Mouse (Mus musculus) olfactory bulb, adult 2 months (tissue): ENCODE results near the gene Ang. TPM values are rescaled to one million over a fixed set of nuclear protein-coding genes. Genes with fewer than 3 reads are reported as not detected.

Experiments
- H3K27ac ChIP-seq: fragments of 200-500 bp; 2 replicates; pipeline ENCODE4 v1.5.1; 2012; ENCODE audit warnings: low read depth, low read length; ENCODE audit not compliant: insufficient read depth
- H3K4me1 ChIP-seq: fragments of 200-500 bp; 2 replicates; pipeline ENCODE4 v1.6.1; 2012; ENCODE audit warnings: low read length; ENCODE audit not compliant: control insufficient read depth, insufficient read depth
- H3K4me3 ChIP-seq: fragments of 200-500 bp; 2 replicates; pipeline ENCODE4 v1.5.1; 2012; ENCODE audit warnings: mild to moderate bottlenecking, low read depth, low read length, moderate library complexity; ENCODE audit not compliant: insufficient read depth
- CTCF ChIP-seq: fragments of 200-500 bp; IDR thresholded peaks from 2 replicates; pipeline ENCODE4 v1.5.1; 2012; ENCODE audit warnings: low read depth, mild to moderate bottlenecking, low read length, moderate library complexity; ENCODE audit not compliant: insufficient read depth
- POLR2A ChIP-seq: fragments of 200-500 bp; IDR thresholded peaks from 2 replicates; pipeline ENCODE4 v1.6.1; 2012; ENCODE audit warnings: mild to moderate bottlenecking, low read depth, low read length, moderate library complexity; ENCODE audit not compliant: insufficient read depth
- WGBS: fragments of 180-500 bp; shearing (Covaris S2); methylation state at CpG from one replicate; pipeline ENCODE4 v1.1.7; 2018; 5-methylcytosine and 5-hydroxymethylcytosine counted together
- polyA plus RNA-seq: library from polyadenylated mRNA; stranded (reverse); fragments of >200 nt; gene quantifications from 2 replicates; pipeline ENCODE4 v1.2.4, GENCODE M21; 2012; ENCODE audit warnings: low replicate concordance; ENCODE audit not compliant: missing spikeins, insufficient read depth, insufficient read length

The Ang gene
- polyA plus RNA-seq, 1 experiment, result not detected

DNA sequence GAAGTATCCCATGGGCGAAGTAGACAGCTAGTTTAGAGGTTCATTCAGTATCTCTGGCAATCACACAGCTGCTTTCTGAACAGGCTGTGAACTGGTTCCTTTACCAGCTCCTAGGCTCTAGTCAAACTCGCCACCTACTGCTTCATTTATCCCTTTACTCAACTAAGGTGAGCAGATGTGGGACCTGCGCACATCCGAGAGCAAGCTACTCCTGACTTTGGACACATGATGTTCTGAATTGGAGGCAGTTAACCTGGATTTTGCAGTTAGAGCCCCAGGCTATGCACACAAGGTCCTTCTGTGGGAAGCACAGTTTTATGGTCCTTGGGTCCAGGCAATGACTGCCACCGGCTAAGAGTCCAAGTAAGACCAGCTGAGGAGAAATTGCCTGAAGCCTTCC lies 30.2 kb upstream of the Ang start:
- TF ChIP-seq POLR2A, result no peak
- TF ChIP-seq CTCF, result no peak
- Histone ChIP-seq H3K27ac (no peak overlapping the region), H3K4me3 (no peak overlapping the region), H3K4me1 (no peaks in the 10 kb centered on the region)
- WGBS, result 95% methylated on average over 5 of the region's 5 CpGs

GRCm38 (mm10) chr14:51068956-51069355 lies 22.0 kb upstream of the Ang start:
- H3K4me3 ChIP-seq, result no peak overlapping the region
- H3K27ac ChIP-seq, result no peak overlapping the region
- peaks cover 7% of the 10 kb centered on the region; the same call in 1 of the 2 replicates for H3K4me1 ChIP-seq
- WGBS, result 94% methylated on average over 5 of the region's 5 CpGs
- TF ChIP-seq POLR2A, result no peak
- TF ChIP-seq CTCF, result no peak

- Histone ChIP-seq H3K4me1 (peaks cover 7% of the 10 kb centered on the region; the same call in 1 of the 2 replicates), H3K27ac (no peak overlapping the region), H3K4me3 (no peak overlapping the region)
- TF ChIP-seq CTCF (no peak), POLR2A (no peak)
- 94% methylated on average over 2 of the region's 2 CpGs for WGBS
Measured at GRCm38 (mm10) chr14:51069617-51070016, 21.3 kb upstream of the Ang start.

- H3K4me3 ChIP-seq, result no peak within 1 kb of the TSS
- 95% methylated on average over 3 of the region's 3 CpGs for WGBS
- TF ChIP-seq CTCF (no peak), POLR2A (no peak)
- no peak within 1 kb of the TSS for H3K27ac ChIP-seq
- peaks cover 7% of the 10 kb centered on the region; the same call in 1 of the 2 replicates for H3K4me1 ChIP-seq
Measured at GRCm38 (mm10) chr14:51074335-51074734, 16.6 kb upstream of the Ang start, which contains the start of gene Olfr750. TSS of gene Olfr750 (minus strand) at chr14:51074435.

DNA sequence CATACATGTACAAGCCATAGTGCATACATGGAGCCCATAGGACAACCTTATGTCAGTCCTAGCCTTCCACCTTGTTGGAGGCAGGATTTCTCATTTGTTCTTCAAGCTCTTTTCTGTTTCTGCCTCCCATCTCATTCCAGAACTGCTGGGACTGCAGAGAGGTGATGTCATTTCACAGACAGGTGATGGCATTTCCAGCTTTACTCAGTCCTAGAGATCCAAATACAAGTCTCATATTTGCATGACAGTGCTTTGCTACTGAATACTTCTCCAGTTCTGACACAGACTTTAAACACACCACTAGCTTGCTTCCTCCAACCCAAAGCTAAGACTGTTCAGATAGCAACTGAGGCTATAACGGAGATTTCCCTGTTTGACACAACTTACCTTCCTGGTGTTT lies 11.8 kb upstream of the Ang start:
- 93% methylated on average over 1 of the region's 1 CpGs for WGBS

DNA sequence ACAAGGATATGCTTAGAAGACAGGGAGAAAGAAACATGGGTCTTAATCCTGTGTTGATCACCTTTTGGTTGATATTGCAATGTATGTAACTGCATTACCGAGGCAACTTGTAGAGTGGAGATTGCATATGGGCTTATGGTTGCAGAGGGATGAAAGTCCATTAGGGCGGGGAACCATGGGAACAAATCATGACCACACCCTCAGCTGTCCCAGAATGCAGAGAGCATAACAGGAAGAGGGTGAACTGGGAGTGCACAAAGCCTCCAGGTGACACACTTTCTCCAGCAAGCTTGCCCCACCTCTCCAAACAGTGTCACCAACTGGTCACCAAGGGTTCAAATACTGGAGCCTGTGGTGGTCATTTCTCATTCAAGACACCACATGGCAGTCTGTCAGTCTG lies 9.9 kb upstream of the Ang start:
- no peak overlapping the region for H3K27ac ChIP-seq
- TF ChIP-seq CTCF (no peak), POLR2A (no peak)
- WGBS, result 96% methylated on average over 2 of the region's 2 CpGs
- H3K4me1 ChIP-seq, result no peaks in the 10 kb centered on the region; the same call in 1 of the 2 replicates
- H3K4me3 ChIP-seq, result no peak overlapping the region

More for the DNA sequence above, 11.8 kb upstream of the Ang start:
- Histone ChIP-seq H3K4me1 (no peaks in the 10 kb centered on the region; the same call in 1 of the 2 replicates), H3K4me3 (no peak overlapping the region), H3K27ac (no peak overlapping the region)
- TF ChIP-seq CTCF (no peak), POLR2A (no peak)

- WGBS, result 4% methylated on average over 40 of the region's 40 CpGs
Measured at GRCm38 (mm10) chr14:51082599-51083581, 8.1 kb upstream of the Ang start.

DNA sequence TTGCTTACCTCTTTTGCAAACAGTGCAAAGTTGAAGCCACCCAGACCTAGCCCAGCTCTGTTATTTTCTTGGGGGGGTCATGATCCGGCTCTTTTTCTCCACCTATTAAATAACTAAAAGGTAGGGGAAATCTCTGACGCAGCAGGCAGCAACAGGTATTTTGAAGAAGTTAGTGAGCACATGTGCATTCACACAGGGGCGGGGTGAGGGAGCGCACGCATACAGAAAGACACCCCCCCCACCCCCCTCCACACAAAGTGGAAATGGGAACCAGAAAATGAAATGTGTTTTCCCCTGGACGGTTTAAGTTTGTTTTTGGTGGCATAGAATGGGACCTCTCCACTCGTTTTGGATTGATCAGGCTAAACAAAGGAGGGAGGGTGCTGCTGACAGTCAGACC lies 7.1 kb upstream of the Ang start:
- WGBS, result 25% methylated on average over 7 of the region's 7 CpGs

More at GRCm38 (mm10) chr14:51082599-51083581, 8.1 kb upstream of the Ang start:
- peak overlapping the region; percentile 54 for H3K4me3 ChIP-seq
- TF ChIP-seq POLR2A (no peak), CTCF (no peak)
- no peak overlapping the region for H3K27ac ChIP-seq
- no peaks in the 10 kb centered on the region; the same call in 1 of the 2 replicates for H3K4me1 ChIP-seq

DNA sequence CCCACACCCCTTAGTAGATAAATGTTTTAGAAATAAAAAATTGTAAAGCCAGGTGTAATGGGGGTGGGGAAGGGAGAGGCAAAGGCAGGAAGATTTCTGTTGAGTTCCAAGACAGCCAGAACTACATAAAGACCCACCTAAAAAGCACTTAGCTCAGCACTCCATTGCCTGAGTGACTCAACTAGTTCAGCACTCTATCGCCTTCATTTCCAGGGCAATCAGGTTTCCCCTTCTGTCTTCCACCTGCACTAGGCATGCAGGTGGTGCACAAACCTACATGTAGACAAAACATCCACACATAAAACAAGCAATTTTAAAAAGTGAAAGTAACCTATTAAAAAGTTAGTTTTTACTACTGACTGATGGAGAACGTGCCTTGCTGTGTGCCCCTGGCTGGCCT lies 5.9 kb upstream of the Ang start:
- TF ChIP-seq CTCF (no peak), POLR2A (no peak)
- Histone ChIP-seq H3K4me3 (no peak overlapping the region), H3K27ac (no peak overlapping the region), H3K4me1 (no peaks in the 10 kb centered on the region; the same call in 1 of the 2 replicates)
- 85% methylated on average over 2 of the region's 2 CpGs for WGBS

More for the DNA sequence above, 7.1 kb upstream of the Ang start:
- H3K27ac ChIP-seq, result no peak overlapping the region
- TF ChIP-seq CTCF, result no peak
- no peak for TF ChIP-seq POLR2A
- H3K4me1 ChIP-seq, result no peaks in the 10 kb centered on the region; the same call in 1 of the 2 replicates
- no peak overlapping the region for H3K4me3 ChIP-seq
